Mouse (Mus musculus): ENCODE measurements around the gene Gm6337. TPM values are rescaled to one million over a fixed set of nuclear protein-coding genes. Genes with fewer than 3 reads are reported as not detected.
"Not testable (repeated sequence)": the region's sequence is repeated elsewhere in the genome, so short reads cannot be mapped to it uniquely, and the experiment has no call there.

Gene Gm6337
- total RNA-seq (2021): not detected
- long read RNA-seq, experiment 1: 0 reads
- long read RNA-seq, experiment 2: 0 reads

GRCm38 (mm10) chr14:6058167-6058566 lies at the start of gene Gm6337:
Gm6337 (minus strand) TSS chr14:6058267.
- not testable (repeated sequence) for DNase-seq

- not testable (repeated sequence) for DNase-seq
Observed at GRCm38 (mm10) chr14:6107500-6107899, 49.4 kb upstream of the Gm6337 start.

GRCm38 (mm10) chr14:6093842-6094241 lies 35.8 kb upstream of the Gm6337 start, which contains the start of gene Gm8206:
Gm8206 (minus strand) TSS chr14:6093942.
- DNase-seq: not testable (repeated sequence)

Other genes starting within 250 kb of the Gm6337 start
- gene Gm3424, start 227.9 kb downstream of the Gm6337 start, total RNA-seq (2021): not detected
- under 1 TPM in 1 of 2 experiments, not detected in 1; 0.20 TPM for gene Gm8237, start 177.9 kb downstream of the Gm6337 start, total RNA-seq (2021)
- under 1 TPM in 1 of 2 experiments, not detected in 1; 0.20 TPM for gene Gm3248, start 96.5 kb downstream of the Gm6337 start, total RNA-seq (2021)
- gene Gm3453, start 79.1 kb downstream of the Gm6337 start, total RNA-seq (2021): not detected
- not detected for gene Gm8206, start 35.7 kb upstream of the Gm6337 start, total RNA-seq (2021)
- gene Gm3468, start 50.4 kb upstream of the Gm6337 start, total RNA-seq (2021): under 1 TPM in 1 of 2 experiments, not detected in 1; 0.20 TPM
- gene Gm3476, start 67.5 kb upstream of the Gm6337 start, total RNA-seq (2021): not detected
- gene Gm21560, start 161.0 kb upstream of the Gm6337 start, total RNA-seq (2021): not detected
- under 1 TPM in 1 of 2 experiments, not detected in 1; 0.23 TPM for gene Gm3411, start 229.0 kb upstream of the Gm6337 start, total RNA-seq (2021)
- gene Gm21103, start 246.6 kb upstream of the Gm6337 start, total RNA-seq (2021): not detected

All from adrenal gland, postnatal 36 days (tissue).